Mouse (Mus musculus) lung, postnatal 10 days (tissue): ENCODE measurements at regions not wholly inside any gene's neighbourhood (a gene's known extent, or its start where the extent isn't known, plus 50 kb on each side); places are given as distances from the start of the nearest gene placed in this dataset.

ENCODE experiments used
- DNase-seq: peaks from one replicate; pipeline ENCODE4 v3.0.0; 2021

GRCm38 (mm10) chr15:62845884-62846283 lies 999.1 kb downstream of the Gsdmc2 start:
- DNase-seq: no peak

- DNase-seq: no peak
Measured at GRCm38 (mm10) chr15:62825586-62825985, 1019.4 kb downstream of the Gsdmc2 start.

- DNase-seq: no peak
Measured at GRCm38 (mm10) chr15:62823861-62824518, 1021.0 kb downstream of the Gsdmc2 start.

GRCm38 (mm10) chr15:62822305-62822704 lies 1022.7 kb downstream of the Gsdmc2 start:
- no peak for DNase-seq

- no peak for DNase-seq
Measured at GRCm38 (mm10) chr15:62813093-62813492, 1031.9 kb downstream of the Gsdmc2 start.

- DNase-seq: no peak
Measured at GRCm38 (mm10) chr15:62812026-62812425, 1033.0 kb downstream of the Gsdmc2 start.

GRCm38 (mm10) chr15:62809320-62809719 lies 1035.7 kb downstream of the Gsdmc2 start:
- no peak for DNase-seq

GRCm38 (mm10) chr15:62808087-62808808 lies 1036.7 kb downstream of the Gsdmc2 start:
- DNase-seq: no peak

DNA sequence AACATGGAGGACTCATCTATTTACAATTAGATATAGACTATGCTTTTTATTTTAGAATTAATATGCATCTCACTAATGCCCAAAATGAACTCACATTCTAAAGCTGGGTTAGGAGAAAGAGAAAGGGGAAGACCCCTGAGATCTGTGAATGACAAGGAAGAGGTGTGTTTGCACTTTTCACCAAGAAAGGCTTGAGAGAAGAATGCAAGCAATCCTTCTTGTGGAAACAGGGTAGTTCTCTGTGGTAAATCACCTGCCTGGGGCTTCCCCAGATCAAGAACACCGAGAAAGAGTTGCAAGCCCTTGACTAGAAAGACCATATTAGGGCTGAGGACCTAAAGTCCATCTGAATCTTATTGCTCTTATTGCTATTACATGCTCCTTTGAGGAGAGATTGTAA lies 1037.6 kb downstream of the Gsdmc2 start:
- no peak for DNase-seq

DNA sequence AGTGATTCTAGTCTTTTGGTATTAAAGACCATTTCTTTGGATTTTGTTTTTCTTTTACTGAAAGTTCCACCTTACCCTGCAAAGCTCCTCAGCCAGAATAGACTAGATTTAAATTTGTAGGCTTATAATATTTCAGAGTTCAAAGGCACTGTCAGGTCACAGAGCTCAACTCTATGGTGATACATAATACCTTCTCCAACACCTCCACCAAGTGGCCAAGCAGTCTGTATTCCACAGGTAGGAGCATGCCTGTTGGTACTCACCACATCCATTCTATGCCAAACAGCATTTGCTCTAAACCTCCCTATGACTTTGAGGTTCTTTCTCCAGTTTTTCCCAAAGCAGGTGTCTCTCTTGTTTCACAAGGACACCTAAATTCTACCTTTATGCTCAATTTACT lies 1042.2 kb downstream of the Gsdmc2 start:
- no peak for DNase-seq

GRCm38 (mm10) chr15:62798731-62799130 lies 1046.2 kb downstream of the Gsdmc2 start:
- DNase-seq: no peak

- DNase-seq: no peak
Measured at GRCm38 (mm10) chr15:62793569-62793968, 1051.4 kb downstream of the Gsdmc2 start.

DNA sequence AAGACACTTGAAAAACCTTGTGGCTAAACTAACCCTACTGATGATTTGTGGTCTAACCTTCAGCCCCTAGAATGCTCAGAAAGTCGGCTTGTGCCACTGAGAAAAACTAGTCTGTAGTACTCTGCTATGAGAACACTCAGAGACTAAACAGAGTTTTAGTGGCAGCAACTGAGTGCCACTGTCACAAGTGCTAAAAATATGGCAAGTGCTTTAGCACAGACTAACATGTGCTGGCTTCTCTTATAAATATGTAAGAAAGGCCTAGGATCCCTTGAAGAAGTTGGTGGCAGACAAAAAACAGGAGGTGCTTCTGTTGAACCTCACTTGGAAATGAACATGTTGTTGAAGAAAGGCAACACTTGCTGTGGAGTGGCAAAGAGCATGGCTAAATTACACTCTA lies 1052.9 kb downstream of the Gsdmc2 start:
- no peak for DNase-seq

- DNase-seq: no peak
Measured at GRCm38 (mm10) chr15:62787753-62788152, 1057.2 kb downstream of the Gsdmc2 start.

- DNase-seq: no peak
Measured at GRCm38 (mm10) chr15:62786315-62786714, 1058.7 kb downstream of the Gsdmc2 start.

GRCm38 (mm10) chr15:62784456-62785139 lies 1060.4 kb downstream of the Gsdmc2 start:
- DNase-seq: no peak

- DNase-seq: no peak
Measured at GRCm38 (mm10) chr15:62778899-62779298, 1066.1 kb downstream of the Gsdmc2 start.

DNA sequence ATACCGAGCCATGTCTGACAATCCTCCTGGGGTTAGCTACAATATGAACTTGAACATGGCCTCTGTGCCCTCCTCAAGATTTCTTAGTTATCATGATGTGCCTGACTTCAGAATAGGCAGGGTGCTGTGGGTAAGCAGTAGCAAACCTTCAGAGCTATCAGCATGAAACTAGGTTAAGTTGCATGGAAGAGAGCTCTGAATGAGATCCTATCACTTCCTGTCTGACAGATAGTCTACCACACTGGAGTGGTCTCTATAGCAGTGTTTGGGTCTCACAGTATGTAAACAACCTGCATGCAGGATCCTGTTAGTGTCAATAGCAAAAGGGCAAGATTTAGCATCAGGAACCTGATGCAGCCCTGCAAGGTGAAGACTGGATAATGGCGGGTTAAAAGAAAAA lies 1092.3 kb downstream of the Gsdmc2 start:
- DNase-seq: no peak

- DNase-seq: no peak
Measured at GRCm38 (mm10) chr15:62743879-62744278, 1101.1 kb downstream of the Gsdmc2 start.

DNA sequence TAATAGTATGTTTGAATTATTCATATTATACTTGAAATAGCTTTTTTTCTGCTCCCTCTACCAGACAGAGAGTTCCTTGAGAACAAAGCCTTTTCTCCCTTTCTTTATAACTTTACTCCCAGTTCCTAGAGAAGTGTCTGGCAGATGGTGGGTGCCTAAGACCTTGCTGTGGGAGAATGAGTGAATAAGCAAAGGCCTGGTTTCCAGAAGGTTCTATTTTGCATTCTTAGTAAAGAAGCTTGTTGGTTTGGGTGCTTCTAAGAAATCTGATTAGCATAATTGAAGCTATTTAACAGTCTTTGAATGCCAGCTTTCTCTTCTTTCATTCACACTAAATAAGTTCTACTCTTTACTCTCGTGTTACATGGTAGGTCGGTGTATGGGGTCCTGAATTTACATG lies 1104.2 kb downstream of the Gsdmc2 start:
- no peak for DNase-seq

DNA sequence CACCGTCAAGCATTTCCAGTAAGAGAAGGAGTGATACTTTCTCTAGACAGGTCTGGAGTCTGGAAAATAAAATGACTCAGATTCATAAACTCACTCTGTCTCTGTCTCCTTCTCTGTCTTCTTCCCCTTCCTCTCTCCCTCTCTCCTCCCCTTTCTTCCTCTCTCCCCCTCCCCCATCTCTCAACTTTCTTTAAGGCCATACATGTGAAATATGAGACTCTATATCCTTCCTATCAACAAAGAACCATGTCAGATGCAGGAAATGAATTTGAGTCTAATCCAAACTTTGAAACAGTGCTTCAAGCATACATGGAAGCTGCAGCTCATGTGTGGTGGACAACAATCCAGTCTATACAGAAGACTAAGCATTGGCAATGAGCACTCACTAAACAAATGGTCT lies 1109.6 kb downstream of the Gsdmc2 start:
- no peak for DNase-seq

DNA sequence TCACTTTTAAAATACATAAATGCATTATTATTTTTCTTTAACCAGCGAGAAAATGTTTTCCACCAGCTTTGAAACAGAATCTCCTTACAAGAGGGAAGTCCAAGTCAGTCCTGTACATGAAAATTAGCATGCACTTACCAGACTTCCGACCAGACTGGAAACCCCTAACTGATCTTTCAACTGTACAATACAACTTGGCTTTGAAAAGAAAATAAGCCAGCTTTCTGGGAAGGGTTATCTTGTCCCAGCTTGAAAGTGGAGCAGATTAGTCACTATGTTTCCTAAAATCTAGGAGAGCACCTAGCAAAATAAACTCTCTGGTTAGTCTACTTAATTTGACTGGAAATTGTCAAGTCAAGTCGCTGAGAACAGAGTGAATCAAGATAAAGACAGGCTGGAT lies 1110.1 kb downstream of the Gsdmc2 start:
- no peak for DNase-seq

DNA sequence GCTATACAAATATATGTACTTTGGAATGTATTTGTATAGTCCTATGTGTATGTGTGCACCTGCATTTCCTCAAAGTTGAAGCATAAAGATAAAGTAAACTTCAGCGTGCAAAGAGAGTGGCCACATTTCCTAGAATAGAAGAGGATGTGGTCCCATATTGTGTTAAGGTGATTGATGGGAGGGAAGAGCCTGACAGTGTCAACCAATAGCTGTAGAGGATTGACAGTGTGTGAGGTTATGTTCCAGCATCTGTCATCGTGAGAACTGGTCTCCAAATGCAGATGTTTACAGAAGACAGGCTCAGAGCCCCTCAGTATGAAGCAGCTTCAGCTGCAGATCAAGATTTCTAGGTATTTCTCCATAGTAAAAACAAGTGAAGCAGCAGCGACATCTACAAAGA lies 1114.5 kb downstream of the Gsdmc2 start:
- no peak for DNase-seq

DNA sequence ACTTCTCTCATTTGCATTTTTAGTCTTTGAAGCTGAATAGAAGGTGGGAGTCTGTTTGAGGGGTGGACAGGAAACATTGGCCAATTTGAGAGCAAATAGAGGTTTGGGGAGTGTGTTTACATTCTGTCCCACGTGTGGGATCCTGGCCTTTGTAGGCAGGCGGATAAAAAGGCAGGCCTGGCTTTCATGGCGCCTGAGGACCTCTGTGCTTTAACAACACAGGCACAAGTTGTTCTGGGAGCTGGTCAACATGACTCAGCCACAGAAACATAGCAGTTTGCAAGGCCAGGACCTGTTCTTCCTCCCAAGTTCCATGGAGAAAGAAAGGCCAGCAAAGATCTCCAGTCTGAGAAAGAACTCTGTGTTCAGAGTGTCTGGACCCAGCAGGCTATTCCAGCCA lies 1130.7 kb downstream of the Gsdmc2 start:
- no peak for DNase-seq
